Mouse (Mus musculus) urinary bladder, postnatal 4 days (tissue): ENCODE measurements around the gene Echdc3.

Experiments
- DNase-seq, 2 experiments: peaks; one replicate each; pipeline ENCODE4 v3.0.0; 2021 to 2022; ENCODE audit warnings: low spot score in 2 of 2

Gene Echdc3

GRCm38 (mm10) chr2:6226361-6227058 lies 13.7 kb upstream of the Echdc3 start:
- no peak for DNase-seq

- DNase-seq, result peak; percentile 43 to 76
Observed at GRCm38 (mm10) chr2:6220141-6220805, 7.4 kb upstream of the Echdc3 start.

- no peak for DNase-seq
Observed at GRCm38 (mm10) chr2:6212327-6212723, 508 bp downstream of the Echdc3 start.

- no peak for DNase-seq
Observed at GRCm38 (mm10) chr2:6210840-6211239, 2.0 kb downstream of the Echdc3 start.

- DNase-seq, result no peak
Observed at GRCm38 (mm10) chr2:6209746-6210145, 3.1 kb downstream of the Echdc3 start.

- DNase-seq, result no peak
Observed at GRCm38 (mm10) chr2:6209116-6209515, 3.7 kb downstream of the Echdc3 start.

- no peak for DNase-seq
Observed at GRCm38 (mm10) chr2:6207736-6208135, 5.1 kb downstream of the Echdc3 start.

- DNase-seq, result no peak
Observed at GRCm38 (mm10) chr2:6196363-6196973, 16.4 kb downstream of the Echdc3 start.

GRCm38 (mm10) chr2:6195468-6196239 lies 17.2 kb downstream of the Echdc3 start:
- DNase-seq, result no peak

- DNase-seq, result no peak
Observed at GRCm38 (mm10) chr2:6194497-6194896, 18.3 kb downstream of the Echdc3 start.

GRCm38 (mm10) chr2:6193591-6193973 lies 19.3 kb downstream of the Echdc3 start:
- DNase-seq, result no peak

- peak; percentile 49 to 68 for DNase-seq
Observed at GRCm38 (mm10) chr2:6192820-6193590, 19.8 kb downstream of the Echdc3 start.

GRCm38 (mm10) chr2:6190036-6190435 lies 22.8 kb downstream of the Echdc3 start:
- DNase-seq, result no peak

- no peak for DNase-seq
Observed at GRCm38 (mm10) chr2:6189675-6189998, 23.2 kb downstream of the Echdc3 start.

- DNase-seq, result no peak
Observed at GRCm38 (mm10) chr2:6188891-6189674, 23.8 kb downstream of the Echdc3 start.

- no peak for DNase-seq
Observed at GRCm38 (mm10) chr2:6187418-6187817, 25.4 kb downstream of the Echdc3 start.

- DNase-seq, result no peak
Observed at GRCm38 (mm10) chr2:6186913-6187312, 25.9 kb downstream of the Echdc3 start.

GRCm38 (mm10) chr2:6179749-6180117 lies 33.1 kb downstream of the Echdc3 start:
- DNase-seq, result no peak

GRCm38 (mm10) chr2:6178901-6179748 lies 33.7 kb downstream of the Echdc3 start:
- no peak for DNase-seq

GRCm38 (mm10) chr2:6173013-6173412 lies 39.8 kb downstream of the Echdc3 start:
- DNase-seq, result no peak
